Comparison of ENCODE assay signal across 13 mouse cellular contexts in the genomic region with DNA sequence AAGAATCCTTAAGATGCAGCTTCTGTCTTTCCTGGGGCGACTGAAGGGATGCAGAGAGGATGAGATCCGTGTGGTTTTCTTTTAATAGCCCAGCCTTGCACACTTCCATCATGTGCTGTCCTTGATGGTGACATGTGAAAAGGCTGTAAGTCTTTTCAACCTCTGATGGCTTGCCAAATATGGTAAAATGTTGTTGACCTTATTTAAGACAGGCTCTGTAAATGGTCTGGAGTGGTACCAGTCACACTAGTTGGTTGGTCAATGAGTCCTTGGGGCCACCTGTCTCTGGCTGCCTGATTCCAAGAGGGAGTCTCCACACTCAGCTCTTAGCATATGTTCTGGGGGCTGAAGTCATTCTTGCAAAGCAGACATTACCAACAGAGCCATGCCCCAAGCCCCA.
"Had no signal": no experiment of that assay in that cellular context is flagged by ENCODE, and none has a peak within 500 bp of the region (broad histone marks: within the 10 kb centered on the region; RNA-seq: fewer than 3 reads in every experiment).

No protein-coding gene starts in this region.

- DNase-seq: gastrocnemius, postnatal 14 days; gastrocnemius, postnatal 36 days; heart, adult 11 months; heart, adult 2 months; heart, postnatal 14 days; heart, postnatal 36 days; kidney, adult 11 months; kidney, adult 2 months; kidney, adult 9 months; kidney, postnatal 14 days; kidney, postnatal 36 days; liver; liver, embryonic 13.5 days had no signal
